Mouse (Mus musculus): ENCODE results near the gene Mcoln1. TPM values are rescaled to one million over a fixed set of nuclear protein-coding genes. Genes with fewer than 3 reads are reported as not detected.
A peak's percentile ranks its signal among the peaks of the same experiment; 100 is the strongest.

Gene Mcoln1
- polyA plus RNA-seq, 1 experiment from 2014 or later, result 46.9 TPM

- ATAC-seq (replicated peaks; ENCODE audit: low FRiP score, low read depth) (no peak), DNase-seq (ENCODE audit: low spot score) (no peak)
- no peaks in the 10 kb centered on the region for H3K9me3 ChIP-seq (replicated peaks; ENCODE audit: low read length)
- H3K9ac ChIP-seq (ENCODE audit: low read depth, low read length), result no peak overlapping the region
- WGBS, result 94% methylated on average over 15 of the region's 15 CpGs
- TF ChIP-seq CTCF (IDR thresholded peaks at IDR 0.05; ENCODE audit: low read depth), result no peak
- no peak overlapping the region for H3K4me2 ChIP-seq (ENCODE audit: low read length)
- no peaks in the 10 kb centered on the region for H3K27me3 ChIP-seq (ENCODE audit: insufficient read depth, low read length)
- H3K36me3 ChIP-seq (ENCODE audit: insufficient read depth, low read length), result peaks cover 18% of the 10 kb centered on the region
- no peak overlapping the region for H3K27ac ChIP-seq
- H3K4me1 ChIP-seq (replicated peaks; ENCODE audit: insufficient read depth, low read length), result peaks cover 5% of the 10 kb centered on the region; the same call in 1 of the 2 replicates
- no peak overlapping the region for H3K4me3 ChIP-seq (replicated peaks; ENCODE audit: low read depth, low read length)
Observed at GRCm38 (mm10) chr8:3496428-3496748, 3.9 kb upstream of the Mcoln1 start.

- DNase-seq (ENCODE audit: low spot score) (no peak), ATAC-seq (replicated peaks; ENCODE audit: low FRiP score, low read depth) (no peak)
- Histone ChIP-seq H3K36me3 (ENCODE audit: insufficient read depth, low read length) (peaks cover 18% of the 10 kb centered on the region), H3K27ac (no peak overlapping the region), H3K4me2 (ENCODE audit: low read length) (no peak overlapping the region), H3K9me3 (replicated peaks; ENCODE audit: low read length) (no peaks in the 10 kb centered on the region), H3K27me3 (ENCODE audit: insufficient read depth, low read length) (no peaks in the 10 kb centered on the region), H3K4me1 (replicated peaks; ENCODE audit: insufficient read depth, low read length) (peaks cover 5% of the 10 kb centered on the region; the same call in 1 of the 2 replicates), H3K9ac (ENCODE audit: low read depth, low read length) (no peak overlapping the region), H3K4me3 (replicated peaks; ENCODE audit: low read depth, low read length) (no peak overlapping the region)
- TF ChIP-seq CTCF (IDR thresholded peaks at IDR 0.05; ENCODE audit: low read depth), result no peak
- 85% methylated on average over 3 of the region's 3 CpGs for WGBS
Observed at GRCm38 (mm10) chr8:3498583-3498982, 1.7 kb upstream of the Mcoln1 start.

DNA sequence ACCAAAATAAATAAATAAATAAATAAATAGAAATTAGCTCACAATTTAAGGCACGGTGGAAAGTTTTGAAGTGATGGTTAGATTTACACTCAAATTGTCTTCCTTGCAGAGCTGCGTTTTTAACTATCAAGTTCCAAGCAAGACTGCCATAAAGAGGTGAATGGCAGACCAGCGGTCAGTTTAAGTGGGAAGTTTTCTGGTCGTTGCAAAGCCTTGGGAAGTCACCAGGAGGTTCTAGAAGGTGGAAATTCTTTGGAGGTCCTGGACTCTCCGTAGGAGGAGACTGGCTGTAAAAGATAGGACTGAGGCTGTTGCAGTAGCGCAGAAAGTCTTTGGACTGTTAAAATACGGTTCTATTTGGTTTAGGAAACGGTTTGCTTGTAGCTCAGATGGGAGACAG, 506 bp upstream of the Mcoln1 start:
- no peaks in the 10 kb centered on the region for H3K9me3 ChIP-seq (replicated peaks; ENCODE audit: low read length)
- H3K36me3 ChIP-seq (ENCODE audit: insufficient read depth, low read length), result peaks cover 18% of the 10 kb centered on the region
- DNase-seq (ENCODE audit: low spot score), result peak; percentile 63
- peak overlapping the region; percentile 83 for H3K4me3 ChIP-seq (replicated peaks; ENCODE audit: low read depth, low read length)
- 0 out of 2 replicates have a peak, but pooled peaks have one; percentile 4 for ATAC-seq (replicated peaks; ENCODE audit: low FRiP score, low read depth)
- H3K4me2 ChIP-seq (ENCODE audit: low read length), result peak overlapping the region; percentile 70
- TF ChIP-seq CTCF (IDR thresholded peaks at IDR 0.05; ENCODE audit: low read depth), result no peak
- WGBS, result 3% methylated on average over 8 of the region's 8 CpGs
- peak overlapping the region; percentile 79 for H3K27ac ChIP-seq
- H3K27me3 ChIP-seq (ENCODE audit: insufficient read depth, low read length), result no peaks in the 10 kb centered on the region
- no peaks in the 10 kb centered on the region for H3K4me1 ChIP-seq (replicated peaks; ENCODE audit: insufficient read depth, low read length)
- peak overlapping the region; percentile 69 for H3K9ac ChIP-seq (ENCODE audit: low read depth, low read length)

GRCm38 (mm10) chr8:3502217-3502616, 2.0 kb downstream of the Mcoln1 start:
- H3K27ac ChIP-seq, result no peak overlapping the region
- peaks cover 12% of the 10 kb centered on the region for H3K36me3 ChIP-seq (ENCODE audit: insufficient read depth, low read length)
- no peak overlapping the region for H3K4me3 ChIP-seq (replicated peaks; ENCODE audit: low read depth, low read length)
- no peak overlapping the region for H3K9ac ChIP-seq (ENCODE audit: low read depth, low read length)
- no peak for TF ChIP-seq CTCF (IDR thresholded peaks at IDR 0.05; ENCODE audit: low read depth)
- ATAC-seq (replicated peaks; ENCODE audit: low FRiP score, low read depth) (no peak), DNase-seq (ENCODE audit: low spot score) (no peak)
- no peaks in the 10 kb centered on the region for H3K4me1 ChIP-seq (replicated peaks; ENCODE audit: insufficient read depth, low read length)
- H3K27me3 ChIP-seq (ENCODE audit: insufficient read depth, low read length), result no peaks in the 10 kb centered on the region
- H3K4me2 ChIP-seq (ENCODE audit: low read length), result no peak overlapping the region
- 54% methylated on average over 4 of the region's 4 CpGs for WGBS
- H3K9me3 ChIP-seq (replicated peaks; ENCODE audit: low read length), result no peaks in the 10 kb centered on the region

- Histone ChIP-seq H3K9ac (ENCODE audit: low read depth, low read length) (no peak overlapping the region), H3K36me3 (ENCODE audit: insufficient read depth, low read length) (peaks cover 24% of the 10 kb centered on the region)
- ATAC-seq (replicated peaks; ENCODE audit: low FRiP score, low read depth), result peak; percentile 48; the same call in 1 of the 2 replicates
Observed at GRCm38 (mm10) chr8:3507979-3508754, 7.9 kb downstream of the Mcoln1 start.

DNA sequence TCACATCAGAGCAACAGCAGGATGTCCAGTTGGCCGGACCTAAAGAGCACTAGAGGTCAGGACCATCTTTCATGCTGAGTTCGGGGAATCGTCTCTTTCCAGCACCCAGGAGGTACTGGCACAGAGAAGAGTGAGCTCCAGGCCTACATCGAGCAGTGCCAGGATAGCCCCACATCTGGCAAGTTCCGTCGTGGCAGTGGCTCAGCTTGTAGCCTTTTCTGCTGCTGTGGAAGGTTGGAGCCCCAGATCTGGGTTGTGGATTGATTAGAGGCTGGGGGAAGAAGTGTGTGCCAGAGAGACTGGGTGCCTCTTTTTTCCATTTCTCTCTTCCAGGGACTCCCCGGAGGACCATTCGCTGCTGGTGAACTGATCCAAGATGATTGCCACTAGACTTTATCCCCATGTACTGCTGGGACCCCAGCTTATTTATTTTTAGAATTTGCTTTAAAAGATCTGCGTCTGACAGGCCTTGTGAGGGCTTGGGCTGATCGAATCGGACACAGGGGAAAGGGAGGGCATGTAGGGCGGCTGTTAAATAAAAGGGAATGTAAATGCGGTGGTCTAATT, 14.5 kb downstream of the Mcoln1 start:
- Histone ChIP-seq H3K9me3 (replicated peaks; ENCODE audit: low read length) (no peaks in the 10 kb centered on the region), H3K27ac (peak overlapping the region; percentile 82; the same call in 1 of the 2 replicates), H3K4me1 (replicated peaks; ENCODE audit: insufficient read depth, low read length) (0 out of 2 replicates have a peak, but pooled peaks cover 5% of the 10 kb centered on the region), H3K4me2 (ENCODE audit: low read length) (peak overlapping the region; percentile 93), H3K4me3 (replicated peaks; ENCODE audit: low read depth, low read length) (peak overlapping the region; percentile 71), H3K27me3 (ENCODE audit: insufficient read depth, low read length) (no peaks in the 10 kb centered on the region), H3K9ac (ENCODE audit: low read depth, low read length) (peak overlapping the region; percentile 57; the same call in 1 of the 2 replicates), H3K36me3 (ENCODE audit: insufficient read depth, low read length) (peaks cover 6% of the 10 kb centered on the region; the same call in 1 of the 2 replicates)
- 30% methylated on average over 13 of the region's 13 CpGs for WGBS
- no peak for ATAC-seq (replicated peaks; ENCODE audit: low FRiP score, low read depth)
- no peak for TF ChIP-seq CTCF (IDR thresholded peaks at IDR 0.05; ENCODE audit: low read depth)
- DNase-seq (ENCODE audit: low spot score), result no peak

More at GRCm38 (mm10) chr8:3507979-3508754, 7.9 kb downstream of the Mcoln1 start:
- DNase-seq (ENCODE audit: low spot score), result no peak
- no peaks in the 10 kb centered on the region for H3K27me3 ChIP-seq (ENCODE audit: insufficient read depth, low read length)
- H3K4me1 ChIP-seq (replicated peaks; ENCODE audit: insufficient read depth, low read length), result no peaks in the 10 kb centered on the region
- TF ChIP-seq CTCF (IDR thresholded peaks at IDR 0.05; ENCODE audit: low read depth), result no peak
- H3K4me2 ChIP-seq (ENCODE audit: low read length), result no peak overlapping the region
- 76% methylated on average over 6 of the region's 6 CpGs for WGBS
- no peaks in the 10 kb centered on the region for H3K9me3 ChIP-seq (replicated peaks; ENCODE audit: low read length)
- H3K4me3 ChIP-seq (replicated peaks; ENCODE audit: low read depth, low read length), result no peak overlapping the region
- no peak overlapping the region; the same call in 1 of the 2 replicates for H3K27ac ChIP-seq
